Mouse (Mus musculus): ENCODE data around the gene Spata3. TPM values are rescaled to one million over a fixed set of nuclear protein-coding genes. Genes with fewer than 3 reads are reported as not detected.

Spata3 gene
- total RNA-seq, 2 experiments from 2014 or later, result not detected

DNA sequence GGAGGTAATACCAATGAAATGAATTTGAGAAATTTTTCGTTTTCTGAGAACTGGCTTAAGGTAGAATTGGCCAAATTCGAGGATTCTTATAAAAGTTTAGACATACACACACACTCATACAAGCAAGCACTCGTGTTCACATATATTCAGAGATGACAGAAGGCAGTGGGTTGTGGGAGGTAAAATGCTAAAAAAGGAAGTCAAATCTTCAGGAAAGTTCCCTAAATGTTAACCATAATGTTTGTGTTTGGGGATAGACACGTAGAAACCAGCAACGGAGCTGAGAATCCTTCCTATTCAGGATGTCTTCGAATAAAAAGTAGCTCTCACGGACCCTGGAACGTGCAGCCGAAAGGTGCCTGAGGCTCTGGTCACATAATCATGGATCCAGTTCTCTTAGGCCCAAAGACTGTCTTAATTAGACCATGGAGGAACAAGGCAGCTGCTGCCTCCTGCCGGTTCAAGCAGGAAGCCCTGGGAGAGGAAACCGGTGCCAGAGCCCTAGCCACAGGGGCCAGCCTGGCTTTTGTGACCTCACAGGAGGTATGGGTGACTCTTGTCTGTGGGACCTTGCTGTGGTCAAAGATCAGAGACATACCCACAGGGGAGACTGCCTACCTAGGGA, 4.9 kb downstream of the Spata3 start:
- no peak for DNase-seq
- intact Hi-C loops (cut with DNase I), result no loop called here

- intact Hi-C loops (cut with DNase I), result no loop called here
- no peak for DNase-seq
These were observed 15.8 kb downstream of the Spata3 start for GRCm38 (mm10) chr1:86032273-86032987.

DNA sequence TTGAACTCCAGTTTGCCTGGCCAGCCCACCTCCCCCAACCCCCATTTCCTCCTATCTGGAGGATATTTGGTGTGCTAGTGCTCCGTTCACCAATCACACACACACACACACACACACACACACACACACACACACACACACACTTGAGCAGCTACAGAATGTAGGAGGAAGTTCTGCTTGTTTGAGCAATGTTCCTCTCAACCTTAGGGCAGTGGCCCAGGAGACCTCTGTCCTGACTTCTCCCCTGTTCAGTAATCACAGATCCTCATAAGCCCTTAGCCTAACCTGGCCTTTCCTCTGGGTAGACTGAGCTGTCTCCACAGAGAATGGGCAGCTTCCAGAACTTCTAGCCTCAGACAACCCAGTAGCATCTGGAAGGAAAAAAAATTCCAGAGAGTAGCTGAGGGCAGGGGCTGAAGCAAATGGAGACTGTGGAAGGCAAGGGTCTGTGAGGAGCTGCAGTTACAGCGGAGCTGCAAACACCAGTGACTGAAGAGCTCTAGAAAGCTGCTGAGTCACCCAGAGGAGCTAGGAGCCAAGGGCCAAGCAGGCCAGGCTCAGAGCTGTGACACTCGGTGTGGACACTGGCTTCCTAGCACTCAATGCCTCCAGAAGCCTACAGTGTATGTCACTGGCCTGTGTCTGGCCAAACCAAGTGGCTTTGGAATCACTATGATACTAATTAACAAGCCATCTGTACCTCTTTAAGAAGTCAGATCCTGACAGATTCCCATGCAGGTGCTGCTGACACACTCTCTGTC, 21.8 kb downstream of the Spata3 start:
- peak in 1 of 2 experiments; percentile 25 for DNase-seq
- intact Hi-C loops (cut with DNase I), result no loop called here

GRCm38 (mm10) chr1:86040131-86040530, 23.5 kb downstream of the Spata3 start:
- DNase-seq, result no peak
- intact Hi-C loops (cut with DNase I), result no loop called here

DNA sequence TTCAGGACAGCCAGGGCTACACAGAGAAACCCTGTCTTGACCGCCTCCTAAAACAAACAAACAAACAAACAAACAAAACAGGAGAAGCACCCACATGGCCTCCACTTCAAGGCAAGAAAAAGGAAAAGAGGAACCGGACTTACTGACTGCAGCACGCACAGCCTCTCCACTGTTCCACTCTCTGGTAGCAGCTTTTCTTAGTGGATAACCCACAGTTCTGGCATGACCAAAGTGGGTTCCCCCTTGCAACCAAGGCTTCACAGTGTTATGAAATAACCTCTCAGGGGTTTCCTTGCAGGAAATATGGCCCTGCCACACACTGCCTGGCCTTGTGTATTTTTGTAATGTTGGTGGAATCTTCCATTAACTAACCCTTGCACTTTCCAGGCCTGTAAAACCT, 24.2 kb downstream of the Spata3 start:
- DNase-seq, result no peak
- intact Hi-C loops (cut with DNase I), result no loop called here

DNA sequence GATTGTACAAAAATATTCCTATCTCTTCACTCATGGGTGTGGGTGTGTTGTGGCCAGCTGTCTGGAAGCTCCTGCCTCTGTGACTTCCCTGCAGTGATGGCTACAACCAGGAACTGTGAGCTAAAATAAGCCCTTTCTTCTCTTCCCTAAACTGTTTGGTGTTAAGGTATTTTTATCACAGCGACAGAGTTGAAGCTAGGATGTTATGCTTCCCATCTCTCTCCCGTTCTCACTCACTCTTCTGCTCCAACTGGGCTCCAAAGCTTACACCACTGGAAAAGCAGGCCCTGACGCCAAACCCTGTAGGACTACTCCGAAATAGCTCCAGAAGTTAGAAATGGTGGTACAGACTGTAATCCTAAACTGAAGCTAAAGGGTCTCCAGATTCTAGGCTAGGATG, 28.4 kb downstream of the Spata3 start:
- intact Hi-C loops (cut with DNase I), result no loop called here
- no peak for DNase-seq

DNA sequence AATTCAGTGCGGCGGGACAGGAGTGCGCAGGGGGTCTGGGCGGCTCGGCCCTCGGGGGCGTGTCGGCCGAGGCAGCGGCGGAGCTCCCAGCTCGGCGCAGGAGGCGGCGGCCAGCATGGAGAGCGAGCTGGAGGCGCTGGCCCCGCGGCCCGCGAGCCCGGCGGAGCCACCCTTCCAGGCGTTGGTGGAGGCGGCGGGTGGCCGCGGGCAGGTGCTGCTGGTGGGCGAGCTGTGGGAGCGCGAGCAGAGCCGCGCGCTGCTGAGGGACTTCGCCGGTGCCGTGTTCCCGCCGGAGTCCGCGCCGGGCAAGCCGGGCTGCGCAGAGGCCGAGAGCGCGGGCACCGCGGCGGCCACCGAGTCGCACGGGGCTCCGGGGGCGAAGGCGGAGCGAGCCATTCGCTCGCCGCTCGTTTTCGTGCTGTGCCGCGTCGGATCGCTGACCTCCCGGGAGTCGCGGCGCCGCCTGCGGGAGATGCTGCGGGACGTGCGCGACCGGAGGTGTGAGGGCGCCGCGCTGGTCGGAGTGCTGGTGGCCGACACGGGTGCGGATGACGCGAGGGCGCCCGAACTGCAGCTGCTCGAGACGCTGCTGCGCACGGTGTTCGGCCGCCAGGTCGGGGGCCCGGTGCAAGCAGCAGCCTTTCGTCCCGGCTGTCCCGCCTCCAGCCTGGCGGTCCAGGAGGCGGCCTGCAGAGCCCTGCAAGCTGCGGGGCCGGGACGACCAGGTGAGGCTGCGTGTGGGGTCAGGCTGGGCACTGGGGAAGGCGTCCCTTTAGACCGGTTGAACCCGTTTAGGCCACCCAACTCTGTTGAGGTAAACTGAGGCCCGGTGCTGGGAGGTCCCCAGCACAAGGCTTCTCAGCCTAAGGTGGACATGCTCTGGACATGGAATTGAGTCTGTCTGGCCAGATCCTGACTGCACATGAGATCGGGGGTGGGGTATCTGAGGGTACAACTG, 29.5 kb downstream of the Spata3 start, which contains the start of gene 2810459M11Rik:
2810459M11Rik (plus strand) TSS at position 16 of the 958 bp plus-strand sequence.
- intact Hi-C loops (cut with DNase I), result no loop called here
- no peak for DNase-seq

- intact Hi-C loops (cut with DNase I), result no loop called here
- no peak for DNase-seq
These were observed 30.4 kb downstream of the Spata3 start for GRCm38 (mm10) chr1:86046833-86047563.

DNA sequence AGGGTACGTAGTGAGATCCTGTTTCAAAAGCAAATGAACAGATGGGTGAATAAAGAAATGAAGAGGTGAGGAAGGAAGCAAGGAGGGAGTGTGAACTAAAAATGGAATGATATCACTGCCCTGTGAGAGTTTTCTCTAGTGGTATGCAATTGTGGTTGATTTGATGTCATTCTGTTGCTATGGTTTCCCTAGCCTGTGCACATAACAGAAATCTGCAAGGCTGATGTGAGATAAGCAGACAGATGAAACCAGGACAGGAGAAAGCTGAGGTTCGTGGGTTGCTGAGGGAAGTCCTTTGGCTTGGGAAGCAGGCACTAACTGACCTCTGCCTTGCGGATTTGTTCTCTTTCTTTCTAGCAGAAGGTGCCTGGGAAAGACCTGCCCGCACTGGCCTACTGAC, 31.6 kb downstream of the Spata3 start:
- DNase-seq, result no peak
- intact Hi-C loops (cut with DNase I), result no loop called here

DNA sequence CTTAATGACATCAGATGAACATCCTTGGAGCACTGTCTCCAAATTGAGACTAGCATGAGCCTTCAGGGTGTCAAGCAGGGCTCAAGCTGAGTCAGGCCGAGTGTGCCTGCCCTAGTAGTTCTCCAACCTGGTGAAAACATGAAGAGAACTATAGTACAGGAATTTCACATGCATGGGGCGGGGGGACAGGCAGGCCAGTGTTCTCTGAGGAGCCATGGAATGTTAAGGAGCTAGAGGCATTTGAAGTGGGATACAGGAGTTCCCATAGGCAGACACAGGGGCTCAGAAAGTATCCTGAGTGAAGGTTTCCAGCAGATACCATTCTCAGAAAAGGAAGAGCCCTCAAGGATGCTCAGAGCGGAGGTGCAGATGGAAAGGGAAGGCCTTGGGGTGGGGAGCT, 32.1 kb downstream of the Spata3 start:
- DNase-seq, result no peak
- intact Hi-C loops (cut with DNase I), result no loop called here

GRCm38 (mm10) chr1:86053198-86053921, 36.7 kb downstream of the Spata3 start:
- peak; percentile 50 to 66 for DNase-seq
- intact Hi-C loops (cut with DNase I), result no loop called here

DNA sequence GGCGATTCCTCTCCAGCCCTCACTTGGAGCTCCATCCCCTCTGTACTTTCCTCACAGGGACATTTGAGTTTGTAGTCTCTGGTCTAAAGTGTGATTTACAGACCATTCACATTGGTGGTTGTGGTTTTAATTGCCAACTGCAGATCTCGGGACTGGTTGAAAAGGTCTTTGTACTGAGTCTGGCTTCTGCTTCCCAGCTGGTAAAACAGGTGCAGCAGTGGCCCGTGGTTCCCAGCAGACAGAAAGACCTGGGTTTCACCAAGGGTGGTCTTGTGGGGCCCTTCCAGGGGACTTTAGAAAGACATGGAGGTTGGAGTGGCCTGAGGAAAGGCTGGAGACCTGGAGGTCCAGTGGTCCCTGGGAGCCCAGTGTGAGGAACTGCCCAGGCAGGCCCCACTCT, 38.3 kb downstream of the Spata3 start:
- intact Hi-C loops (cut with DNase I), result no loop called here

GRCm38 (mm10) chr1:86056284-86056683, 39.7 kb downstream of the Spata3 start:
- DNase-seq, result no peak
- intact Hi-C loops (cut with DNase I), result no loop called here

More for the DNA sequence above, 38.3 kb downstream of the Spata3 start:
- no peak for DNase-seq

- intact Hi-C loops (cut with DNase I), result no loop called here
- peak; percentile 81 to 89 for DNase-seq
These were observed 42.5 kb downstream of the Spata3 start for GRCm38 (mm10) chr1:86058856-86059769.

DNA sequence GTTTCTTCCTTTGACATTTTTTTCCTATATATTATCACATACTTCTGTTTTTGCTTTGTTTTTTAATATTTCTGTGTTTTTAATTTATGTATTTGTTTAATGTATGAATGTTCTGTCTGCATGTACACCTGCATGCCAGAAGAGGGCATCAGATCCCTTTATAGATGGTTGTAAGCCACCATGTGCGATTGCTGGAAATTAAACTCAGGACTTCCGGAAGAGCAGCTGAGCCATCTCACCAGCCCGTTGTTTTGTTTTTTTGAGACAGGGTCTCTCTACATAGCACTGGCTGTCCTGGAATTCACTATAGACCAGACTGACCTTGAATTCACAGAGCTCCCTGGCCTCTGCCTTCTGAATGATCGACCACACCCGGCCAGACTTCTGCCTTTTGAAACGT, 45.9 kb downstream of the Spata3 start:
- intact Hi-C loops (cut with DNase I), result no loop called here
- DNase-seq, result no peak

DNA sequence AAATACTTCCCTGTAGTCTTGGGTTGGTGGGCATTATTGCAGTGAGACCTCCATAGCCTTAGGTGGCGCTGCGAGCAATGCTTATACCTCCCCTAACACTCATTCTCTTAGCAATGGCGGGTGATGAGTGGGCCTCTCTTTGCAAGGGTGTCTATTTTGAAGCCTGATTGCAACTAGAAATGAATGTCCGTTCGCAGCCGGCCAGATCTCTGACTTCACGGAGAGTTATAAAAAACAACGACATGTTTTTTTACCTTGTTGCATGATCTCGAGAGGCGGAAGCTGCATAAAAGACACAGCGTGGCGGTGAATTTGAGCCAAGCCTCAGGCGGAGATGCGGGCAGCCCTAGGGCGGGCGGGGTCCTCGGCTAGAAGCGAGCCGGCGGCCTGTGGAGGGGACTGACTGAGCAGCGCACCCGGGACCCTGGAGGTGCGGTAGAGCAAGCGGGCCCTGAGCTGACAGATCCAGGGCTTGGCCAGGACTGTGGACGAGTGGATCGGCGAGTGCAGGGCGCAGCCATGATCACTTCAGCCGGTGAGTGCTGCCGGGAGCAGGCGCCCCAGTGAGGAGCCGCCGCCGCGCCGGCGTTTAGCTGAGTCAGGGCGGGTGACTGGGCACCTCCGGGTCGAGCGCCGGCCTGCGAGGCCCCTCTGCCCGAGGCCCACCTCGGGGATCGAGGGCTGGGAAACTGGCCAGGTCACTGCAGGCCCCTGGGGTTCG, 47.8 kb downstream of the Spata3 start, which contains the start of gene Psmd1:
Psmd1 (plus strand) TSS at position 117 of the 721 bp plus-strand sequence.
- DNase-seq, result peak; percentile 80 to 89

DNA sequence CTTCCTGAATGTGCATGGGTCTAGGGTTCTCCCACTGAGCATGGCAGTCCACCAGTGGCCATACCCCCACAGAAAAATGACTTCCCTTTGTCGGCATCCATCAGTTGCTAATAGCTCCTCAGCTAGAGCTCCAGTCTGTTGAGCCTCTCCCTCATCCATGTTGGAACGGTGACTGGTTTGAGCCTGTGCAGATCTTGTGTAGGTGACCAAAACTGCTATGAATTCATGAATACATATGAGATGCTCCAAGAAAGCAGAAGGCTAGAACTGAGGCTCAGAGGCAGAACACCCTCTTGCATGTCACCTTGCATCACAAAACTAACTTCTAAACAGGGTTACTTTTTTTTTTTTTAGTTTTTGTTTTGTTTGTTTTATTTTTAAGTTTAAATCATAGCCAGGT, 59.9 kb downstream of the Spata3 start:
- intact Hi-C loops (cut with DNase I), result loop anchor here (5.0 kb wide), 1 partner anchor 56 kb away; the partner anchor contains the start of gene Gm21972
- no peak for DNase-seq

More for the DNA sequence above, 47.8 kb downstream of the Spata3 start, which contains the start of gene Psmd1:
- intact Hi-C loops (cut with DNase I), result no loop called here

All from gastrocnemius, postnatal 36 days (tissue).